Mouse (Mus musculus) left cerebral cortex, adult 2 months (tissue): ENCODE measurements around the gene Flvcr2. TPM values are rescaled to one million over a fixed set of nuclear protein-coding genes. Genes with fewer than 3 reads are reported as not detected.

ENCODE experiments used
- DNase-seq, 2 experiments: peaks; one replicate each; pipeline ENCODE4 v3.0.0; 2021 to 2022; ENCODE audit warnings: low spot score in 2 of 2, mixed read lengths in 1 of 2; ENCODE audit errors: extremely low spot score in 1 of 2
- H3K27ac ChIP-seq: fragments of 200-600 bp; 2 replicates; pipeline ENCODE4 v1.8.1; 2022
- H3K4me3 ChIP-seq: fragments of 200-600 bp; 2 replicates; pipeline ENCODE4 v1.8.1; 2022
- CTCF ChIP-seq: fragments of 200-600 bp; IDR thresholded peaks from 2 replicates; pipeline ENCODE4 v1.8.1; 2022; ENCODE audit warnings: antibody characterized with exemption, mild to moderate bottlenecking, moderate library complexity
- intact Hi-C: fragments of 180-260 bp; cut with DNase I; formaldehyde crosslinking; loops from one replicate; pipeline ENCODE4 v1.15.1; 2025
- total RNA-seq, 2 experiments: library from RNA; stranded (reverse); gene quantifications; 2 replicates each; pipeline ENCODE4 v1.2.3; 2021

Gene Flvcr2
- total RNA-seq, 2 experiments from 2014 or later = 2.2 to 2.7 TPM

DNA sequence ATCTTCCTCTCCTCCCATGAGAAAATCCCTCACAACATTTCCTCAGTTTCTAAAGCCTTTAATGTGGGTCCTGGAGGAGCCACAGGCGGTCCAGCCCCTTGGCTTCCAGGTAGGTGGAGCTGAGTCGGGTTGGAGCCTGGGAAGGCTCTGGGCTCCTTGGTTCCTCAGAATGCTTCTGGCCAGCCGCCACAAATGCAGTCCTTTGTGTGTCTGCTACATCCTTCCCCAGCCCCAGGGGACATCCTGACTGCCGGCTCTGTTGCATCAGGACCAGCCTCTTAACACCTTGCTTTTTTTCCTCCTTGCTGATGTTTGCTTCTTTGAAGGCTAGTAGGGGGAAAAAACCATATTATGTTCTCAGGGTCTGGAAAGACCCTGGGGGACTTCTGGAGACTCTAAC lies 21.4 kb downstream of the Flvcr2 start:
- TF ChIP-seq CTCF = no peak
- Histone ChIP-seq H3K27ac (no peak overlapping the region), H3K4me3 (no peak overlapping the region)
- no peak for DNase-seq
- intact Hi-C loops = no loop called here

DNA sequence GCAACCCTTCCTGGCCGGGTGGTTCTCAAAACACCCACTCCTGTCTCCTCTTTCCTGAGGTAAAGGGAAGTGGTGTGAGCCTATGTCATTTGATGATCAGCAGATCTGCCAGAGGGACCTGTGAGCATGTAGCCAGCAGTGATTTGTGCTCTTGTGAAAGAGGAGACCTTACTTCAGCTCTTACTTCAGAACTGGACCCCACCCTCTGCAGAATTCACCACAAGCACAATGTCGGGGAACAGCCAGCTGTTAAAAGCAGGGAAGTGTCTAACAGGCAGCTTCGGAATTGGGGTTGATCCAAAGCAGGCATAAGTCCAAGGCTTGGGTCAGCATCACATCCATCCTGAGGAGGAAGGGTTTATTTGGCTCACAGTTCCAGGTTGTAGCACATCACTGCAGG lies 25.0 kb downstream of the Flvcr2 start:
- no peak for TF ChIP-seq CTCF
- Histone ChIP-seq H3K4me3 (no peak overlapping the region), H3K27ac (no peak overlapping the region)
- intact Hi-C loops = no loop called here
- DNase-seq = no peak

GRCm38 (mm10) chr12:85778962-85779361 lies 32.6 kb downstream of the Flvcr2 start:
- TF ChIP-seq CTCF = no peak
- Histone ChIP-seq H3K27ac (no peak overlapping the region), H3K4me3 (no peak overlapping the region)
- no peak for DNase-seq
- intact Hi-C loops = no loop called here

GRCm38 (mm10) chr12:85779707-85780106 lies 33.4 kb downstream of the Flvcr2 start:
- TF ChIP-seq CTCF = no peak
- intact Hi-C loops = no loop called here
- DNase-seq = no peak

GRCm38 (mm10) chr12:85781606-85782005 lies 35.3 kb downstream of the Flvcr2 start:
- TF ChIP-seq CTCF = no peak
- DNase-seq = no peak
- H3K27ac ChIP-seq = no peak overlapping the region
- no peak overlapping the region for H3K4me3 ChIP-seq
- intact Hi-C loops = no loop called here

More at GRCm38 (mm10) chr12:85779707-85780106, 33.4 kb downstream of the Flvcr2 start:
- no peak overlapping the region for H3K27ac ChIP-seq
- H3K4me3 ChIP-seq = no peak overlapping the region

DNA sequence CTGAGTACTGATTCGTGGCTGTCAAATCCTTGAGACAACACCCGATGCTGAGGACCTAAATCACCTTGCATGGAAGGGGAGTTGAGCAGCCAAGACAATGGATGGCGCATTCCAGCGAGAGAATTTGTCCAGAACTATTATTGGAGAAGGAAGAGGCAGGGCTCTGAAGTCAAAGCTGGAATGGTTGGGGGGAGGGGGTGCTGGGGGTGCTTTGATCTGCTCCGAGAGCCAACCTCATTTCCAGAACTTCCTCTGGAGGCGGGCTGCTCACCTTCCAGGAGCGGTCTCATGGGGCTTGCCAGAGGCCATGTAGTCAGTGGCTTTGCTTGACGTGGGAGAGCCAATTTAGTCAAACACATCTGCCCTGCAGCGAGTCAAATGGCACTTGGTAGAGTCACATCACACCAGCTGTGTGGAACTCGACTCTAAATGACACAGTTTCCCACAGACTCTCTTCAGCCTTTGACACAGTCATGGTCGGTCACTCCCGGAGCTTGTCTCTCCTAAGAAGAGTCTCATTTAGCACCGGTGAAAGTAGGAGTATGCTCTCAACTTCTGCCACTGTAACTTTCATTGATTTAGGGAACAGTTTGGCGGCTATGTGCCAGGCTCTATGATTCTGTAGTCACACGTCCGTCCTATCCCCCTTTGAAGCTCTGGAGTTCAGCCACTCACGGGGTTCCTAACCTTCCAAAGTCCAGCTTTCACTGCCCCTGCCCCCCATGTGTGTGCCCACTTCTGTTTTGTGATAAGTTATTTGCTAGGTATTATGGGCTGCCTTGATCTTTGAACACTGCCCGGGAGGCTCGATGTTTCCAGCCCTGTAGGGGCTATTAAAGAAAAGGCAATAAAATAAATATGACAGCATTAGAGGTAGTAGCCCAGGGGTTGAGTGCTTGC lies 38.8 kb downstream of the Flvcr2 start:
- H3K27ac ChIP-seq = no peak overlapping the region

DNA sequence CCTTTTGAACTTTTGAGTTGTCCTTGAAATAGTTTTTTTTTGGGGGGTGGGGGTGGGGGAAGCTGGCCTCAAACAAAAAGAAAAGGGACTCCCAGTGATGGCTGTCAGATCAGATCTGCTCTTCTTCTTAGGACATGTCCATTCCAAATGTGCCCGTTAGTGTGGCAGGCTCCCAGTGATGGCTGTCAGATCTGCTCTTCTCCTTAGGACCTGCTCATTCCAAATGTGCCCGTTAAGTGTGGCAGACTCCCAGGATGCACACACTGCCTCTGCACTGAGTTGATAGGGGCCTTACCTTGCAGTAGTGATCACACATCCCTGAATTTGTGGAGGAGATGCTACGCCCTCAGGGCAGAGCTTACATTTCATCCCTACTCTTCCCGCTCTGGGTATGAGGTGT lies 45.8 kb downstream of the Flvcr2 start:
- no peak overlapping the region for H3K4me3 ChIP-seq
- TF ChIP-seq CTCF = no peak
- intact Hi-C loops = no loop called here
- H3K27ac ChIP-seq = no peak overlapping the region
- DNase-seq = no peak

More for the DNA sequence above, 38.8 kb downstream of the Flvcr2 start:
- no peak; the same call in 1 of the 2 replicates for TF ChIP-seq CTCF
- no peak for DNase-seq
- H3K4me3 ChIP-seq = no peak overlapping the region
- intact Hi-C loops = no loop called here

DNA sequence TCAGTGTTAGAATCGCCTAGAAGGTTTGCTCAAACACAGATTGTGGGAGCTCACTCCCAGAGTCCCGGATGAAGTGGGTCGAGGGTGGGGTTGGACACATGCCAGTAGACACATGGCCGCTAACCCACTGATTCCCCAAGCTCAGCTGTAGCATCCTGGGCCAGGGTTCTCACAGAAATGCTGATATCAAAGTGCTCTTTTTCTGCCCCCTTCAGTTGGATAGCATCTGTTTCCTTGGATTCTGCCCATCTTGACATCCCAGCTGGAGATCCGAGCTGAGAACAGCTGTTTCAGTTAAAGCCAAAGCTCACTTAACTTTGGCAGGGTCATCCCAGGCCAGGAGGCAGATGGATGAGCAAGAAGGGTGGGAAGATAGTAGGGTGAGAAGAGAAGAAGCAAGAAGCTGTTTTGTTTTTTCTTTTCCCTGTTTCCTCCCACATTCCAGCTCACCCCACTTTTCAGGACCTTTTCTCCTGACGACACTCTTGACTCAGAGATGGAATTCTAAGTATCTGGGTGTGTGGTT lies 46.5 kb downstream of the Flvcr2 start:
- H3K27ac ChIP-seq = no peak overlapping the region
- peak; percentile 18 to 23 for DNase-seq
- no peak for TF ChIP-seq CTCF
- intact Hi-C loops = no loop called here
- H3K4me3 ChIP-seq = no peak overlapping the region

GRCm38 (mm10) chr12:85794094-85794493 lies 47.8 kb downstream of the Flvcr2 start:
- Histone ChIP-seq H3K4me3 (no peak overlapping the region), H3K27ac (no peak overlapping the region)
- DNase-seq = no peak
- TF ChIP-seq CTCF = no peak
- intact Hi-C loops = no loop called here

DNA sequence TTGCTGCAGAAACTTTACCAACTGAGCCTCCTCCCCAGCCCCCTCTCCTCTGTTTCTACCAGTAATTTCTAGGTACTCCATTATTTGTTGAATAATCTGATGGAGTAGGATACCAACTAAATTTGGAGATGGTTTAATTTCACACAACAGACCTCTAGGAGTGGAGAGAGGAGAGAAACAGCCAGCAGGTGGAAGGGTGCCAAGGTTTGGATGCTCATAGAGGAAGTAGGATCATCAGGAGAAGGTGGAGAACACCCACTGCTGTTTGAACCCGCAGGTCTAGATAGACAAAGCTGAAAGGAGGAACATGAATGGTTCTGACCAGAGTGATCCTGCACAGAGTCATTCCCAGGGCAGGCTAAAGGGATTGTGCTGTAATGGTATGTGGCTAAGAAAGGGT lies 49.2 kb downstream of the Flvcr2 start:
- intact Hi-C loops = no loop called here
- no peak for TF ChIP-seq CTCF
- H3K27ac ChIP-seq = no peak overlapping the region
- H3K4me3 ChIP-seq = no peak overlapping the region
- DNase-seq = no peak

DNA sequence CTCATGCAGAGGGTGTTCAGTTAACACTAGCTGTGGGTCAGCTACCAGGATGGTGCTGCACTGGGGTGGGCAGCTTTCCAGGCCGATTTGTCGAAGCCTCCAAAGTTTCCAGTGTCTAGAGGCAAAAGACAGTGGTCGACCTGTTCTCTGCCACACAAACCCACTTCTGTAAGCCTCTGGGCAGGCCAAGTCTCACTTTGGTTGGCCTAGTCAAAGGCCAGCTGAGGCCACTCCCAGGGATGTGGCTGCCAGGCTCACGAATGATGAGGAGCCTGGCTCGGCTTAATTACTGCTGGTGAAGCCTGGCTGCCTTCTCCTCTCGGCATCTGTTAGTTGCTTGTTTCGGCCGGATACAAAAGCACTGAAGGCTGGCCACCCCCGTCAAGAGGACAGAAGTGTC lies 53.7 kb downstream of the Flvcr2 start:
- DNase-seq = peak in 1 of 2 experiments; percentile 10
- intact Hi-C loops = loop anchor here (5.0 to 10.0 kb wide), 2 partner anchors 43 to 375 kb away; no protein-coding TSS in a partner anchor
- TF ChIP-seq CTCF = no peak

DNA sequence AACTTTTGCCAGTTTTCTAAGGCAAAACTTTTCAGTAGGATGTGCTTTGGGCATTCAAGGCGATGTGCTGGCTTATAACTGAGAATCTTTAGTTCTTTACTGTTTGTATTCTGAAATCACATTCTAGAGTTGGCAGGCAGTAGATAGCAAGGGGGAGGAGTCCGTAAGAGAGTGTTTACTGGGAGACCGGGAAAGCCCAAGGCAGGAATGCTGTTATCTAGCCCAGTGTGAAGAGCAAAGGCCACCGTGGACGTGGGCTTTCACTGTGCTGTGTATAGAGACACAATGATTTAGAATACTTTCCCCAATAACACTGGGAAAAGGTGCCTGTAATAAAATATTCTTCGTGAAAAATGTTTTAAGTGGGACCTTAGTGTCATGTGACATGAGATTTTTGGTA lies 63.4 kb downstream of the Flvcr2 start:
- Histone ChIP-seq H3K4me3 (no peak overlapping the region), H3K27ac (no peak overlapping the region)
- TF ChIP-seq CTCF = no peak
- DNase-seq = no peak
- intact Hi-C loops = loop anchor here (10.0 kb wide), 1 partner anchor 385 kb away; no protein-coding TSS in a partner anchor

More for the DNA sequence above, 53.7 kb downstream of the Flvcr2 start:
- Histone ChIP-seq H3K27ac (no peak overlapping the region), H3K4me3 (no peak overlapping the region)
